Mouse (Mus musculus) adrenal gland, adult 2 months (tissue): ENCODE results near the gene Dlgap4. TPM values are rescaled to one million over a fixed set of nuclear protein-coding genes. Genes with fewer than 3 reads are reported as not detected.
A peak's percentile ranks its signal among the peaks of the same experiment; 100 is the strongest.

Experiments
- DNase-seq: peaks from one replicate; pipeline ENCODE4 v3.0.0; 2021
- long read RNA-seq: library from polyadenylated mRNA; stranded (forward); transcript quantifications from one replicate; pipeline ENCODE4 v2.0.0, GENCODE M21; 2021
- polyA plus RNA-seq: library from polyadenylated mRNA; depleted of rRNA; stranded (reverse); fragments of >200 nt; gene quantifications from 2 replicates; pipeline ENCODE4 v1.2.3, GENCODE M21; 2012; rRNA removed
- total RNA-seq, 2 experiments: library from RNA; stranded (reverse); gene quantifications; 2 replicates each; pipeline ENCODE4 v1.2.3; 2021

Gene Dlgap4
- total RNA-seq (10 to 100 TPM; 49.5 to 58.3 TPM), polyA plus RNA-seq (87.7 and 90.7 TPM in 2 replicates)
- long read RNA-seq, full-length matches to known transcripts: 18 of 35 reads
- long read RNA-seq, partial matches to known transcripts: 7 of 35 reads
- long read RNA-seq, other reads (novel, unspliced or antisense): 10 of 35 reads

DNA sequence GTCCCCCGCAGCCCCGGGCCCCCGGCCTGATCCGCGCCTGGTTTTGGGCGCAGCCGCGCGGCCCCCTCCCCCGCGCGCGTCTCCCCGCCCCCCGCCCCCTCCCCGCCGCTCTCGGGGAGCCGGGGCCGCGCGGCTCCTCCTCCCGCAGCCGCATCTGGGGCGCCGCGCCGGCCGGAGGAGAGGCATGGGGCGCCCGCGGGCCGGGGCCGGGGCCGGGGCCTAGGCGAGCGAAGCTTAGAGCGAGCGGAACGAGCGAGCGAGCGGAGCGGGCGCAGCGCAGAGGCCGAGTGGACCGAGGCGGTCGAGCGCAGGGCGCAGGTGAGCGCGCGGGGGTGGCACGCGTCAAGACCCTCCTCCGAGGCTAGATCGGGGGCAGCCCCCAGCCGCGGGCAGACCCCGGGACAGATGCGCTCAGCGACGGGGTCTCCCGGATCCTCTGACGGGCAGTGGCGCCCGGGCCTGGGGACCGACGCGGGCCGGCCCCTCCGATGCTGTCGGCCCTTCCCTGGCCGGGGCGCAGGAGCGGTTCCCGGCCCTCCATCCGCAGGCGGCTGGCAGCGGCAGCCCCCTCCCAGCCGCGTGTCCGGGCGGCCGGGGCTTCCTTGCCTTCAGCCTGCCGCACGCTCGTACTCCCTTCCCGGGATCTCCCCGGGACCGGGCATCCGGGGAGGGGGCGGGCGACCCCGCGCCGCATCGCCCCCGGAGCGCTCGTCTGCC is at the start of gene Dlgap4:
Dlgap4 (plus strand) TSS at position 165 of the 717 bp plus-strand sequence.
- peak; percentile 54 for DNase-seq

DNA sequence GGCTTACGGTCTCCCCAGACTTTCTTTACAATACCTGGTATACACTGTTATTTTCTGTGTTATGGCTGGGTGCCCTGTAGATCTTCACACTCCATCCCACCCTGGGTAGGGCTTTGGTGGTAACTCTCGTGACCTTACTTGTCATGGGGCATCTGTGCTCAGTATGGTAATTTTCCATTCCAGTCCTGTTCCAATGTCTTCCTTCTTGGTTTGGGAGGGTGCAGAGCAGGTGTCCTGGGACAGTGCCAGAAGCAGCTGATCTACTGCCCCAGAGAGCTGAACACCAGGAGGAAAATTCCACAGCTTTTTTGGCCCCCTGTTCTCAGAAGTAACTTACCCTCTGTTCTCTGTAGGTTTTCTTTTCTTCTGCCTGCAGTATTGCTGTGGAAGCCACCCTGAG is 47.0 kb upstream of the Dlgap4 start:
- peak; percentile 60 for DNase-seq

DNA sequence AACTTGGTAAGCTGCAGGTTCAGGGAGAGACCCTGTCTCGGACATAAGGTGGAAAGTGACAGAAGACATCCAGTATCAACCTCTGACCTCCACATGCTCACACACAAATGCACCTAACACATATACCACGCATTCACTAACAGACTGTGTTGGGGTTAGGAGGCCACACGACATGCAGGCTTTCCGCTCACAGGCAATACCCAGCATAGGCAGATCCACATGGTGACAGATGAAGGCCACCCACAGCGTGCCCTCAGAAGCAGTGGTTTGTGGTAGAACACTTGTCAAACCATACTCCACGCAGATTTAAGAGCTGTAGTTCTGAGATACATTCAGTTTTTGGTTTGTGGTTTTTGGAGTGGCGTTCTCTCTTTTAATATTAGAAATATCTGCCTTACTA is 44.9 kb upstream of the Dlgap4 start:
- peak; percentile 51 for DNase-seq

DNA sequence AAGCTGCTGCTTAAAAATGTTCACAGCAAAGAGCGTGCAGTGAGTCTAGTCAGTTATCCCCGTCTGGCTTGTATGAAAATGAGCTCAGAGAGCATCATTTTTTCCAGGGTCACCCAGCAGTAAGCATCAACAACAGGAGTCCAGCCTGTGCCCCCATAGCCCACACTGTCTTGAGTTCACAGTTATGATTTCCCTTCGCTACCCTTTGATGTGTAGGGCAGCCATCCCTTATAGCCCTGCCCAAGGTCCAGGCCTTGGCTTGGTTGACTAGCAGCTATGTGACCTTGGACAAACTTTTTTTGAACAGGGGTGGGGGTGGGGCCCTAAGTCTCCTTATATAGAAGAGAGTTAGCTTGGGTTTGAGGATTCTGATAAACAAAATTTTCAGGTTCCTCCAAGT is 44.2 kb upstream of the Dlgap4 start:
- peak; percentile 76 for DNase-seq

DNA sequence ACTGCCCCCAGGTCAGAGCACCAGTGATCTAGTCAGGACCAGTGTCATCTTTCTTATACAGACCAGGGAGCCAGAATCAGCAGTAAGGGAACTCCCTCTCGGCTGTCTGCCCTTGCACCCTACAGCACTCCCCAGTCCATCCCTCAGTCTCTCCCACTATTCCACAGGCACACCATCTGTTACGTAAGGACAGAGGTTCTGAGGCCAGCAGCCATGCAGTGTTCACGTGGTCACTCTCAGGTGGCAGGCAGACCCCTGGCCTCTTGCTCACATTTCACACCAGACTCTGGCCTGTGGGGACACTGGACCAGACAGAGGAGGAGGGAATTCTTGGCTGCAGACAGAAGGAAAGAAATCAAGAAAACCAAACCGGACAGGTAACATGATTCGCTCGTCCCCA is 42.0 kb upstream of the Dlgap4 start:
- DNase-seq: no peak

DNA sequence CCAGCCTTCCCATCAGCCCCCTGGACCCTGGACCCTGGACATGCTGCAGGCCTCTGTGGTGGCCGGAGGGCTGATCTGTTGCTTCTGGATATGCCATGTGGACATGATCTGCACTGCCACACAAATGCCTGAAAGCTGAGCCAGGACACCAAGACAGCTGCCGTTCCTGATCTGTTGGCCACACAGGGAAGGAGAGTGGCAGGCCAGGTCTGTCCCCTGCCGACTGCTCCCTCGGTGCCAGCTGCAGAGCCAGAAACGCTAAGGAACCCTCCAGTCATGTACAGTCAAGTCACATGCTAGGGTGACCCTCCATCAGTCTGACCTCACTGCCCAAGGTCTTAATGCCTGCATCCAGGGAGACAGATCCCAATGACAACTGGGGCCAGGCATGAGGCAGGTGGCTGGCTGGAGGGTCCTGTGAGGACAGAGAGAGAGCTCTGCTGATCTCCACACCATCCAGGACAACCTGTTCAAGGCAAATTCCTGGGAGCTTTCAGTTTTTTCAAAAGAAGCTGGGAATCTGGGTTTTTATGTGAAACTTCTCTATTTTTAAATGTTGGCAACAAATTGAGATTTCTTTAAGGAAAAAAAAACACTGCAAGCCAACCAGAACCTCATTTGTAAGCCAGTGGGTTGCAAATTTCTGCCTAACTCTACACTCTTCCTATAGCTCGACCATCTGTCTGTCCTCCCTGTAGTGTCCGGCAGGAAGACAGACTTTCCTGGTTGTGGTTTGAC is 36.5 kb upstream of the Dlgap4 start:
- DNase-seq: no peak

DNA sequence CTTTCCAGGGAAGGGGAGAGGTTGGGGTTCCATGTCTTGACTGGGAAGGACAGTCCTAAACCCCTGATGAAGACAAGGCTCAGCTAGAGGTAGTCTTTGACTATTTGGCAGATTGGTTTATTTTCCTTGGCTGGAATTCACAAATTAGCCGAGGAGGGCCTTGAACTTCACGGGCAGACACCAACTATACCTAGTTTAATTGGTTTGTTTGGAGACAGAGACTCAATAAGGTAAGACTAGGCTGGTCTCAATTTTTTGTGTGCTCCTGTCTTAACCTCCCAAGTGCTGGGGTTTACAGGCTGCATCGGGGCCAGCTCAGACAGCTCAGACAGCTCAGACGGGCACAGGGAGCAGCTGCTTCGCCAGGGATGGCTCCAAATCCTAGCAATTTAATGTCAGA is 33.0 kb upstream of the Dlgap4 start:
- DNase-seq: peak; percentile 56

DNA sequence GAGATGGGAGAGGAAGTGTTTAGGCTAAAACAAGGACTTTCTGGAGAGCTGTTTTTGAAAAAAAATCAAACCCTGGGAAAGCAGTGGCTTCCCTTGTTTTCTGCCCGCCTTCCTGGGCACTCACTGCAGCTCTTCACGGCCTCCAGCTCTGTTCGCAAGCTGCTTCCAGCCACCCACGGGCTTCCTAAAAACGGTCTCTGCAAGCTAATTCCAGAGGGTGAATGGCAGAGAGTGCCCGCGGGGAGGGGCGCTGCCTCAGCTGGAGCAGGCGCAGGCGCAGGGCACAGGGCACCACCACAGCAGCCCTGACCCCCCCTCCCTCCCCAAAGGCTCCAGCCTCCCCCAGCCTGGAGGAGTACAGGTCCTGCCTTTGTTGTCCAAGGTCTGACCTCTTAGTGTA is 32.3 kb upstream of the Dlgap4 start:
- DNase-seq: peak; percentile 47

DNA sequence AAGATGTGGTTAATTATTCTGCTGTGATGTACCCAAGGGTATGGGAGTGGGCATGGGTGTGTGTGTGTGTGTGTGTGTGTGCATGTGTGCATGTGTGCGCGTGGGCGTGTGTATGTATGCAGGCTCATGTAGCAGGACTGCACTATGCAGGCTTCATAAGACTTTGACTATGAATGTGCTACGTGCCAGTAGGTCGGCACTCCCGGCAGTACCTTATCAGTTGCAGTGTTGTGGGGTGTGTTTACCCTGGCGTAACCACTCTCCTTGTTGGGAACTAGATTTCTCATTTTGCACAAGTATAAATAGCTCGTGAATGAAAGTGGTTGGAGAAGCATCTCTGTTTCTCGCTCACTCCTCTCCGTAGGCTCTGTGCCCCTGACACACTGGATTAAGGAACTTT is 30.6 kb upstream of the Dlgap4 start:
- no peak for DNase-seq

DNA sequence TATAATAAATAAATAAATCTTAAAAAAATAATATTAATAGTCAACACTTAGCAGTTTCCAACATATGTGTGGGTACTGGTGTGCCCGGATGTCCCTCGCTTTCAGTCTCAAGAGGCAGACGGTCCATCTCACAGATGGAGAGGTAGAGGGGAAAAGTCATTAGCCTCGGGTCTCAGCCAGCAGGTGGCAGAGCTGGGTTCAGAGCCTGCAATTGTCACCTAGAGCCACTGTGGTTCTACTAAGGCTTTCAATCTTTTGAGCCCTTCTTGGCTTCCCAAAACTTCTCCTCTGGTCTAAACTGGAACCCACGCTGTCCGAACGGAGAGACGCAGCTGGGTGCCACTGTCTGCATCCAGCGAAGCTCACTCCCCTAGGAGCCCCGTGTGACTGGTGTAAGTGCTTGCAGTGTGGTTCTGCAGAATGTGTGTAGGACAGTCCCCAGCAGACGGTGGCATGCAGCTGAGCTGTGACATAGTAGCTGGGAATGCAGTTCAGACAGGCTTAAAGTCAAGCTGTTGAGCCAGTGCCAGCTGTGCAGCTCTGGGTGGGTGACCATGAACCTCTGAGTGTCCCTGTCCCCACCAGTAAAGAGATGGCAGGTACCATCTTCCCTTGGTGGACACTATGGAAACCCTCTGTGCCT is 29.2 kb upstream of the Dlgap4 start:
- DNase-seq: peak; percentile 53

DNA sequence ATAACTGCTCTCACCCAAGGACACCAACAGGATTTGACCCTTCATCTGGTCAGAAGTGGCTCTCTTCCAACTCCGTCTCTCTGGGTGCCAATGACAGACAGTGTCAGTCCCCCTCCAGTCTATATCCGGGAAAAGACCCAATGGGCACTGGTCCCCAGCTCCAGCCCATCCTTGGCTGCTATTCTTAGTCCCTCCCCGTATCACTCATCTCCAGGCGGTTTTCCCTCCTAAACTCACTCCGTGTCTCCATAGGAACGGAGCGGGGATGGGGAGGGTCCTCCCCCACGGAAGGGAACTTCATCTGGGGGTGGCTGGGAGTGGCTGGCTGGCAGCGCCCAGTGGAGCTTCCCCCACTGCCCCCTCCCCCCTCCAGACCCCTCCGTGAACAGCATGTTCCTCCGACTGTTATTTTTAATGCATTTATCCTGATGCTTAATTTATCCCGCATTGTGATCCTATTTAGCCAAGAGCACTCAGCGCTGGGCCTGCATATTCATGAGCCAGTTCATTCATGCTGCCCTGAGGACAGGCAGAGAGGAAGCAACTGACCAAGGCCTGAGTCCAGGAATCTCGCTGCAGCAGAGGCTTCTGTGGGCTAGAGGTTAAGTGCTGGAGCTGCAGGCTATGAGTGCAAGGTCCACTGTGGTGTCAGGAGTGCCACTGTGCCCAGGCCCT is 28.6 kb upstream of the Dlgap4 start:
- no peak for DNase-seq

DNA sequence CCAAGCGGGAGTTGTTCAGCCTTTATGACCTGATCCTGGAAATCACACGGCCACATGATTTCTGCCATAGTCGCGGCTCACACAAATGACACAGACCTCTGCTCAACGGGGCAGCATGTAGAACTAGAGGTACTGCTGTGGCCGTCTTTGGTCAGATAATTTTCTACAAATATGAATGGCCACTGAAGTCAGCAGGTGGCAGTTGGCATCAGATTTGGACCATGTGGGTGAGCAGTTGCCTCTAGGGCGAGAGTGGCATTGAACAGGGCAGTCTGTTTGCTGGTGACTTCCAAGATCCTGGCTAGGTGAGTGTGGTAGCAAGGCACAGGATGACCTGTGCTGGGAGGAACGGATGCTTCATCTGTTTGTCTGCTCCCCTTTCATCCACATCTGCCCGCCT is 24.0 kb upstream of the Dlgap4 start:
- no peak for DNase-seq

DNA sequence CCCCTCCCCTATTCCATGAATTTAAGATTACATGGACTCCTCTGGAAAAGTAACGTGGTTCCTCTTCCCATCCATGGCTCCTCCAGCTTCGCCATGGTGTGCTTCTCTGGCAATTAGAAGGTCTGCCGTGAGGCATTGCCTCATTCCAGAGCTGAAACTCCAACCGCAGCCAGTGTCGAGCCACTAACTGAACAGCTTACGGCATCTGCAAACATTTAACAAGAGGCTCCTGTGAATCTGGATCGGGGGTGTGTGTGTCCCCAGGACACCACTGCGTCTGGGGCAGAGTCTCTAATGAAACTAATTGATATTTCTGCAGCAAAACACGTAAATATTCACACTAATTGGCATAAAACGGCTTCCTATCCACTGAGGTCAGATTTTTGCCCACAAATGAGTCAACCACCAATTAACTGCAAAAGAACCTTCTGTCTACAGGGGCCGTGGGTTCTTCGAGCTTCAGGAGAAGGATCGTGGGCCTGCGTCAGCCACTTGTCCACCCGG is 18.5 kb upstream of the Dlgap4 start:
- no peak for DNase-seq

DNA sequence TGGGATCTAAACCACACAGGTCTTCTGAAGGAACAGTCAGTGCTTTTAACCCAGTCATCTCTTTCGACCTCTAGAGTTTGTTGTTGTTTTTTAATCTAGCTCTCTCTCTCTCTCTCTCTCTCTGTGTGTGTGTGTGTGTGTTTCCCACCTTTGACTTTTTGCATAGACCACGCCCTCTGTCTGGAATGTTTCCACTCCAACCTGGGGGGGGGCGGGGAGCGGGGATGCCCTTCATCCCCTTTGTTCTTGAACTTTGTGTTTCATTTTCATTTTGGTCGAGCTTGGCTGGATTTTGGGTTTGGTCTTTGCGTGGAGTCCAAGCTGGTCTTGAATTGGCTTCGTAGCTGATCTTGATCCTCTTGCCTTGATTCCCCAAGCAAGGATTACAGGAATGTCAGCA is 10.9 kb upstream of the Dlgap4 start:
- no peak for DNase-seq

DNA sequence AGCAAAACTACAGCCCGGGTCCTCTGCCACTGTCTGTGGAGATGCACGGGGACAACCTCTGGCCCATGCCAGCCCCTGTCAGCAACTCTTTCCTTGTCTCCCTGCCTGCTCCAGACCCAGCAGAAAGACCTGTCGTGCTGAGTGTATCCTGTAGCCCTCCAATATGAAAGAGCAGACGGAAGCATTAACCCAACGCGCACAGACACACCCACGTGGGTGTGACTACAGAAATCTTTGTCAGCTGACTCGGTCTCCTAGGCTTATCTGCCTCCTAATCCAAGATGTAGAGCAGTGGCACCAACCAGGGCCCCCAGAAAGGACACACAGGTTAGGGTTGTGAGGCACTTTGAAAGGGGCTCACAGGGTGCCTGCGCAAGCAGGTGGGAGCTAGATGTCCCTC is 9.8 kb upstream of the Dlgap4 start:
- no peak for DNase-seq

DNA sequence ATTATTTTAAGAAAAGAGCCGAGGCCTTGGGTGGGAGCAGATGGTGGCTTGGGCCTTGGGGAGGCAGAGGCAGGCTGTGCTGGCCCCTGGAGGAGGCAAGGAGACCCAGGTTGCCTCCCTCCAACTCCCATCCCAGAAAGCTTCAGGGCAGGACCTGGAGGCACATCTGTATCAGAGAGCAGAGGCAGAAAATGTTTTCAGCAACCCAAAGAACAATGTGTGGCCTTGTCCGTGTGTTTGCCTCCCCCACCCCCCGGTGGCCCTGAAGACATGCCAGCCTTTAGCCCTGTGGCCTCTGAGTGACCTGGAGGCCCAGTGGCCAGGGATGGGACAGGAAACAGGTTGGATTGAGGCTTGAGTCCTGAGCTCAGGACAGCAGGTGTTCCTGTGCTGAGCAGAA is 8.4 kb upstream of the Dlgap4 start:
- DNase-seq: no peak

DNA sequence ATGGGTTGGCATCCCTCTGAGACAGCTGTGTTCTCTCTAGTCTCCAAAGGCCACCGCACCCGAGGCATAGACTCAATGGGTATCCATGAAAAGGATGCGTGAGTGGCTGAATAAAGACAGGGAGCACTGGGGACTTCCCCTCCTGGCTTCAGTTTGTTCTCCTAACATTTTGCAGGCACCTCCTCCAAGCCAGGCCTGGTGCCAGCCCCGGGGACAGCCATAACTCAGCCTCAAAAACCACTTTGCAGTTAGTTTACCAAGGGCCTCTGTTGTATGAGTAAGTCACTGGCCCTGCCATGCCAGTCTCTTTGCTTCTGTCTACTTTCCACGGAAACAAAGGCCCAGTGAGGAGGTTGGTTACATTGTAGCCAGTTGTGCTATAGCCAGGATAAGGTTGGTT is 7.5 kb upstream of the Dlgap4 start:
- peak; percentile 73 for DNase-seq

DNA sequence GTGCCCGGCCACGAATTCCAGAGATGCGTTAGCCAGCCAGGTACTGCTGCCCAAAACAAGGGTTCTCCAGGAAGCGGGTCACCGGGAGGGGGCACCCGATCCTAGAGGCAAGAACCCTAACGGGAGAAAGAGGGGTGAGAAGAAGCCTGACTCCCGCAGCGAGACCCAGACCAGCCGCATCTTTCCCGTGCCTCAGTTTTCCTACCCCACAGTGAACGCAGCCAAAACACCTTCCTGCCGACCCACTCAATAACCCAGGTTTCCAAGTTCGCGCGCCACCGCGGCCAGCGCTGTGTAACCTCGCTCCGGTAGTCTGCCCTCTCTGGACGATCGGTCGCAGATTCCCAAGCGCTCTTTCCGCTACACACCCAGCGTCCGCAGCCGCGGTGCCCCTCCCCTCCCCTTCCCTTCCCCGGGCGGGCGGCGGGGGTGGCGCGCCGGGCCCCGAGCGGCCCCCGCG is 394 bp upstream of the Dlgap4 start:
- peak; percentile 82 for DNase-seq

DNA sequence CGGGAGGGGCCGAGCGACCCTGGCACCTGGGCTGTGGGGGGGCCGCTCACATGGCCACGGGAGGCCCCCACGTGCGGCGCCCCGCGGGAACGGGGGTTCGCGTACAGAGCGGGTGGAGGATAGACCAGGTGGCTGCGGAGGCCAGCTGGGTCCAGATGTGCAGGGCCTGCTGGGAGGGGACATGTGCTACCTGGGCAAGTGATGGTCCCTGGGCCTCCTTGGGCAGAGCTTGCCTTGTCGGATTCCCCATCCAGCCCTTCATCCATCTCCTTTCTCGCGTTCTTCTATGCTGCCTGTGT is 702 bp downstream of the Dlgap4 start:
- DNase-seq: no peak

DNA sequence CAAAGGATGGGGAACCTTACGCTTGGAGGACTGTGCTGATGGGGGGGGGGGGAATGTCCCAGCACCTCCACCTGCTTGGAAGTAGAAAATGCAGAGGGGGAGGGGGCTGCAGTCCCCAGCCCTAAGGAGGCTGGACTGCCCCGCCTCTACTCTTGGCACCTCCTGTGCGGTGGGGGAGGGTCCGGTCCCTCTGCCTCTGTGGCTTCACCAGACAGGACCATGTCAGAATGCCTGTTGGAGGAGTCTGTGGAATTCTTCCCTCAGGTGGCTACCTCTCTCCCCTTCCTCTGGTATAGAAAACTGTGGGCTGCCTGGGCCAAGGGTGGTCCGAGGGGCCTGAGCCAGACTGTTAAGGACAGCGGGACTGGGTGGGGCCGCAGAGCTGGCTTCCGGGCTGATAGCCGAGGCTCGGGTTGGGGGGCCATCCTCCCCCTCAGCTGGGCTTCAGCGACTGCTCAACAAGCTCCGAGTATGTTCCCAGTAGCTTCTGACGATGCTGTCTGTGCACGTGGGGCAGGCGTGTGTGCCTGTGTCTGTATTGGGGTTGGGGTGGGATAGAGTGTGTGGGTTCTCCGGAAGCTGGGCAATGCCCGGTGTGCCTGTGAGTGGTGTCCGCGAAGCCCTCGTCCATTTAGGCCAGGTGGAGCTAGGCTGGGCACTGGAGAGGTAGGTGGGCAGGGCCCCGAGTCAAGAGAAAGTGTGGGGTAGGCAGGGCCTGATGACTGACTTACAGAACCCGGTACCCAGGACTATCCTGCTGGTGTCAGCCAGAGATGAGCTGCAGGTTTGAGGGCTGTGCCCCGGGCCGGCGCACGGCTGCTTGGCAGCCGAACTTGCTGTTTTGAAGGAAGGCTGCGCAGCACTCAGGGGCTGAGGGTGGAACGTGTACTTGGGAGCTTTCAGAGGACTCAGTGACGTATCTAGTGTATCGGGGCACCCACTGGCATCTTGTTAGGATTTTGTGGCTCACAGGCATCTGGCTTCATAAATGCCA is 1.5 kb downstream of the Dlgap4 start:
- no peak for DNase-seq

DNA sequence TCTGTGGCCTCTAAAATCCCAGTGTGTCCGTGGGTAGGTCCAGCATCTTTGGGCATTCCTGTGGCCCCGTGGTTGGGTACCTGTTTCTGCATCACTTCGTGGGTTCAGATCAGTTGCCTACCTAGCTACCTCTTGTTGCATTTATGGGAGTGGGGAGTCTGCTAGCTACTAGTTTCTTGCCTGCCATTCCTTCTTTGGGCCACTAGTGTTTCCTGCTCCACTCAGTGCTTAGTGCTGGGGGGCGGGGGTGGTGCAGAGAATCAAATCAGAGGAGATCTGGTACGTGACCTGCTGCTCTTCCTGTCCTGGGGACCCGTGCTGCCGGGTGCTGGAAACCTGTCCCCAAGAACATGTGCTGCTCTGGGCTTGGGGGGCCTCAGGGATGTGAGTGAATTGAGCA is 3.0 kb downstream of the Dlgap4 start:
- DNase-seq: no peak
